Mouse (Mus musculus) left cerebral cortex, adult 11 months (tissue): ENCODE data around the gene Angptl1.

Source experiments
- DNase-seq: peaks from one replicate; pipeline ENCODE4 v3.0.0; 2022; ENCODE audit warnings: low spot score

Angptl1 gene

DNA sequence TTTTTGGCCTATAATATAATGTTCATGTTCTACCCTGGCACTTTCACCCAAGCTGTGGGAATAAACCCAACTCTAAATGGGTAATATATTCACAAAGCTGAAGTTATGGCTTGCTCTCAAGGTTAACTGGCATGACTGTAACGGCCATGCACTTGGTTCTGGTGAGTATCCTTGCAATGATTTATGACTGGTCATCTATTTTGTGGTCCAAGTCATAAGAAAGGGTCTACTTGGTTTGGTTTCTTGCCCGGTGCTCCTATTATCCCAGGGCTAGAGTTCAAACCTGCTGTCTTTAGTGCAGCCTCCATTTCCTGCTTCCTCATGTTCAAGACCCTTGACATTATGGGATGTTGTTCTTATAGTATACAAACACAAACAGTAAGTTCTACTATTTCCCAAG is 46.4 kb downstream of the Angptl1 start:
- no peak for DNase-seq

DNA sequence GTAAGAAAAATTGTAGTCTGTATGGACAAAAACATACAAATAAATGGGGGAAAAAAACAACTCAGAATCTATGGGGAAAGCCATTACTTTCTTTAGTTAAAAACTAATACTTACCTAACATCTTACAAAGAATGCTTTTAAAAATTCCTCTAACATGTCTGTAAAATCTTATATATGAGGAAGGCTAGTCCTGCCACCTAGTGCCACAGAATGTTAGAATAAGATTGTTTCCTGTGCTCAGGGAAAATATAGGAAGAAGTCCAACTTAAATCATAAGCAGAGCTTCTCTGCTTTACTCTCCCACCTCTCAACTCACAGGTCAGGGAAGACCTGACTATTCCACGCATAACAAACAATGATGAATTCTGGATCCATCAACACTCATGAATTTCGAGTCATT is 47.5 kb downstream of the Angptl1 start:
- no peak for DNase-seq

DNA sequence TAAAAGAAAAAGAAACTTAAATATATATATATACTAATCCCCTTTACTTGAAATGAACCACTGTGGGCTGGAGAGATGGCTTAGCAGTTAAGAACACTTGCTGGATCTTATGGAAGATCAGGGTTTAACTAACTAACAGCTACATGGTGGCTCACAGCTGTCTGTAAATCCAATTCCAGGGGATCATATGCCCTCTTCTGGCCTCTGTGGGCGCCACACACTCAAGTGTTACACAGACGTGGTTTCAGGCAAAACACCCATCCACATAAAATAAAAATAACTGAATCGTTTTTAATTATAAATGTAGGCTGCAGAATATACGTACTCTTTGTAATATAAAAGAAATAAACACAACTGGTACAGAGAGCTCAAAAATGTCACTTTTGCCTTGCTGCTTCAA is 50.5 kb downstream of the Angptl1 start:
- DNase-seq = no peak

DNA sequence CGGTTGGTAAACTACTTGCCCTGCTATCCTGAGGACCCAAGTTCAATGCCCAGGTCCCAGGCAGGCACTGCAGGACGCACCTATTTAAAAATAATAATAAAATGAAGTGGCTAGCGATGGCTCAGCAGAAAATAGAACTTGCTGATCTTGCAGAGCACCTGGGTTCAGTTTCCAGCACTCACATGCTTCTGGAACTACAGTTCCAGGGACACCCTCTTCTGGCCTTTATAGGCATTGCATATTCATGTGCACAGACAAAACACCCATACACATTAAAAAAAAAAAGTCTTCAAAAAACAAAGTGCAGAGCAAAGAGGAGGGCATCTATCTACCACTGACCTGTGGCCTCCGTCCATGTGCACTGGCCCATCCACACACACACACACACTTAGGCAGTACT is 53.2 kb downstream of the Angptl1 start:
- no peak for DNase-seq

DNA sequence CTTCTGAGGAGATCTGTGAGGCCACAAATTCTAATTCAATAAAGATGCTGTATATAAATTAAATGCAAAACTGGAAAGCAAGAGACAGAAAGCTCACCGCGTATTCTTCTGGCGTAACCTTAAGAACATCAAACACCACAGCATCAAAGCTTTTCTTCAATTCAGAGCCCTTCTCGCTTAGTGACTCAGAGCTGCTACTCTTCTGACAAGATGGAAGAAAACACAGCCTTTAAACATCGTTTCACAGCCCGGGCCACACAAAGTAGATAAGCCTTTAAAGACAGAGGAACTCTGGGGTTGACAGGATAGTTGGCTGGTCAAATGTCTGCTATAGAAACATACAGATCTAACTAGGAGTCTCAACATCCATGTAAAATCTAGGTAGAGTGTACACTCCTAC is 63.3 kb downstream of the Angptl1 start:
- DNase-seq = no peak

DNA sequence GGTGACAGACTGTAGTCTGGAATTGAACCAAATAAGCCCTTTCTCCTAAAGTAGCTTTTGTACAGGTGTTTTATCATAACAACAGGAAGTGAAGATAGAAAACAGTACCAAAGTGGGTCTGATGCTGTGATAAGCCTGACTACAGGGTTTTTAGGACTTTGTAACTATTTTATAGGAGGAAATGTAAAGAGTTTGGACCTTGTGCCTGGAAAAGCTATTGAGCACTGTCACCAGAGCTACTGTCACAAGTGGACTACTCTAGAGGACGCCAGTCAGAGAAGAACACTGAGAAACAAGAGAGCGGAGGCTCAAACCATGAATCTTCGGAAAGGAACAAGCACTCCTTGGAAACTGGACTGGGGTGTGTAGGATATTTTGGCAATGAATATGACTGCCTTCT is 65.5 kb downstream of the Angptl1 start:
- no peak for DNase-seq

DNA sequence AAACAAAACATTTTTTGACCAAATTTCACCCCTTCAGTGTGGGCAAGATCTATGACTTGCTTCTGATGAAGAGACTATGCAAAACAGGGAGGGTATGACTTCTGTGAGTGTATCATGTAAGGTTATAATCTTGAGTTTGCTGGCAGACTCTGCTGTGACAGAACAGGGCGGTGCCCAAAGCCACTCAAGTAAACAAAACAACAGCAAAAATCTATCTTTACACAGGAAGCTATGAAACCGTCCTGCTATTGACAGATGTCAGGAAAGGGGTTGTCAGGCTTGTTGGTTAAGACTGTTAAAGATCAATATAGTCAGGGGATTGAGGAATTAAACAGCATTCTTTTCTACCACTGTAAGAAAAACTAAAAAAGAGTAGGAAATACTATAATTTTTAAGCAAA is 67.3 kb downstream of the Angptl1 start:
- no peak for DNase-seq

DNA sequence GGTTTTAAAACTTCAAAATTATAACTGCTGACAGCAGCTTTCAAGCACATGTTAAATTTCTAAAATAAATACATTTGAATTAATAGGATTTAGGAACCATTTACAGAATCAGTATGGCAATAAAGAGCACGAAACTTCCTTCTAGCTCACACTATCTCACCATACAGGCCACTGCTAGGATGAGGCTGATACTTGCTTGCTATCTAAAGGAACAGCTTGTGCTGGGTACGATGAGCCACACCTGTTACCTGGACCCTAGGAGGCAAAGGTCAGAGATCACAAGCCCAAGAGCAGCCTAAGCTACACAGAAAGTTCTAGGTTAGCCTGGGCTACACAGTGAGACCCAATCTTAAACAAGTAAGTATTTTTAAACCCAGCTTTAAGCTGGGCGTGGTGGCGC is 70.9 kb downstream of the Angptl1 start:
- no peak for DNase-seq

DNA sequence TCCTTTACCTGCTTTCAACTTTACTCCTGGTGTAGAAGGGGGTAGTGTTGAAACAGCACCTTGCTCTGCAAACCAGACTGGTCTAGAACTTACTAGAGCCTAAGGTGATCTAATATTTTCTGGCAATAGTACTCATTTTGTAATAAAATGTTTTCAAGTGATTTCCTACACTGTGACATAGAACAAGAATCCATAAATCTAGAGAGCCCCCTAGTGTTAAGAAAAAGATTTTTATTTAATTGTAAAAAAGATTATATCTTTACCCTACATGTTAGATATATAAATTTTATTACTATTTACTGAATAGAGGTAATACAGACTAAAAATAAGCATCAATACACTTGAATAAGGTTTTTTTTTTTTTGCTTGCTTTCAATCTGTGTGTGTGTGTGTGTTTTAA is 71.5 kb downstream of the Angptl1 start:
- DNase-seq = no peak
